Mouse (Mus musculus) cerebellum, postnatal 25 days (tissue): Measurements from ENCODE around the gene Theg.

Experiments used
- DNase-seq, 2 experiments: peaks; one replicate each; pipeline ENCODE4 v3.0.0; 2021; ENCODE audit warnings: mixed read lengths in 2 of 2

Gene Theg

DNA sequence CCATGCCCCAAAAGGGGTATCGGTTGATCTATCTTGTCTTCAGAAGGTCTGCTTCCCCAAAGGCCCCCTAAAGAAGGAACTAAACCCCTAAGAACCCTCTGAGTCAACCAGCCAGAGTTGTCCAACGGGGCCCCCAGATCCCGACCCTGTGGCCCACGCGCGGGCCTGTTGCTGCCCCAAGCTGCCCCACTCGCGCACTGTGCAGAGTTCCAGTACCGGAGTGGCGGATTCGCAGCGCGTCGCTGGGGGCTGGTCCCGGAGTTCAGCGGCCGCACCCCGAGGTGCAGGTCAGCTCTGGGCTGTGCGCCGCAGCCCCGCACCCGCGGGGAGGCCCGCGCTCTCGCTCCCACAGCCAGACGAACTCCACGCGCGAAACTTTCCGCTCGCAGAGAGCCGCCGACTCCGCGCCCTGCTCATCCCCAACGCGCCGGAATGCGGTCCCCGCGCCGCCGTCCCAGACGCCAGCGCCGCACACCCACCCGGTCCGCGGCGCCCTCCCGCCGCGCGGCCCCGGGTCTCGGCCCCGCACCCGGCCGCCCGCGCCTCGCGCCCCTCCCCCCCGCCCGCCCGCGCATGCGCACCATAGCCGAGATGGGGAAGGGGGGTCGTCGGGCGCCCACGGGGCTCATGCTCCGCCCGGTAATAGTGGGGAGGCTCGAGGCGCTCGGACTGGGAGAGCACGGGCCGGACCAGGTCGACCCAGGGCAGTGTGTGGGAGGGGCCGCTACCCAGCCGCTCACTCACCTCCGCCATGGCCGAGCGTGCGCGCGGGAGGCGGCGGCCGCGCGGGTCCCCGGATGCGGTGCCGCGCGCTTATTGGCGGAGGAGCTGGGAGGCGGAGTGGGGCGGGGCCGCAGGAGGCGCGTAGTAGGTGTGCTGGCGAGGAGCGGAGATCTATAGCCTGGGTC is 32.5 kb downstream of the Theg start, which contains the start of gene Mier2:
Gene Mier2, minus strand, starts transcription at position 870 of the 908 bp plus-strand sequence.
- peak; percentile 91 to 95 for DNase-seq

DNA sequence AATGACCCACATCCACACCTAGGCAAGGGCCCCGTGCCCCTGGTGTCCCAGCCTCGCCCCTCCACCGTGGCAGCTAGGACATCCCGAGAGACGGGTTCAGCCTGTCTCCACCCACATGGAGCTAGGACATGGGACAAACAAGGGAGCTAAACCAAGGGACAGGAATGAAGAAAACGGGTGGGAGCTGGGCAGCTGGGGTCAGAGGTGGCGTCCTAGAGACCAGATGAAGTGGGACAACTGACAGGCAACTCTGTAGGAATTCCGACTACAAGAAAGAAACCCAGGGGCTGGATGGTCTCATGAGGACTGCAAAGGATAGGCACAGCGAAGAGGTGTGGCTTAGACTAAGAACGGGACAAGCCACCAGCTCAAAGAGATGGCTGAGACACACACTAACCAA is 33.4 kb downstream of the Theg start:
- DNase-seq = peak in 1 of 2 experiments; percentile 3

DNA sequence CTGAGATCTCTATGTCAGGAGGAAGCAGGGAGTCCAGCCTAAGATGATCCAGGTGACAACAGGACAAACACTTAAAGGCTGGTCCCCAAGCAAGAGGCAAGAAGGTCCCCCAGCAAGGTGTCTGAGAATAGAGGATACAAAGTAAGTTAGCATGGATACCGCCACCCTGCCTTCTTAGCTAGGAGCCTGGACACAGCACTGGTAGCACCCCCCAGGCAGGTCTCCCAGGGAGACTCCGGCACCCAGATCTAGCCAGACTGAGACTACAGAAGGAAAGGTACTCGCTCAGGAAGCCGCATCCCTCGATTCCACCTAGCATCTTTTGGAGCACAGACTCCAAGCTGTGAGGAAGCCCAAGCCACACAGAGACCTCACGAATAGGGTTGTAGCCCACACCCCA is 34.0 kb downstream of the Theg start:
- DNase-seq = peak in 1 of 2 experiments; percentile 6

DNA sequence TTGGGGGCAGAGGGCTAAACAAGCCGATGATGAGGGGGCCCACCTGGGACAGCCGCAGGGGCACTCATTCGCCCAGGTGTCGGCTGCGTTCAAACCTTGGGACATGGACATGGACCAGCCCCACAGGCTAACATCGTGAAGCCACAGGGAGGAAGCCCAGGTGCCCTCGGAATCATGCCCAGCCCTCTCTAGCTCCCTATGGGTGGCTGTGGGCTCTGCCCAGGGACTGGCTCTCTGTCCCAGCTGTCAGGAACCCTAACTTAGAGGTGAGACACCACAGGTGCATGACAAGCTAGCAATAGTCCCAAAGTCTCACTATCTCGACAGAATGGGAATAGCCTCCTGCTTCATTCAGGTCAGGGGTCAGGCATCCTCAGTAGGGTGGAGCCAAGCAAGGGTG is 34.6 kb downstream of the Theg start:
- DNase-seq = peak in 1 of 2 experiments; percentile 3

DNA sequence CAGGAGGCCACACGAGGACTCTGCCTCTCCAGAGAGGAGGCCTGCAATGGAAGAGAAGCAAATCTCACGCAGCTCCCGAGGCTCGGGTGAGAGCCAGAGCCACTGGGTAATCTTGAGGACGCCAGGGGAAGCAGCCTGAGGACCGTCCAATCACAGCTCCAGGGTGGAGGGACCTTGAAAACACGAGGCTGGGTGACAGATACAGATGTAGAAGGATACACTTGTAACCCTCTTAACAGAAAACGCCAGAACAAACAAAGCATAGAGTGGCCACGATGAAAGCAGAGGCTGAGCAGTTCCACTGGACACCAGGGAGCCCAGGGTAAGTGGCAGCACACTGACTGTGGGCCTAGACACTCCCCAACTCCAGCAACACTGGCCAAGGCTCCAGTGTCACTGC is 36.8 kb downstream of the Theg start:
- DNase-seq = no peak

DNA sequence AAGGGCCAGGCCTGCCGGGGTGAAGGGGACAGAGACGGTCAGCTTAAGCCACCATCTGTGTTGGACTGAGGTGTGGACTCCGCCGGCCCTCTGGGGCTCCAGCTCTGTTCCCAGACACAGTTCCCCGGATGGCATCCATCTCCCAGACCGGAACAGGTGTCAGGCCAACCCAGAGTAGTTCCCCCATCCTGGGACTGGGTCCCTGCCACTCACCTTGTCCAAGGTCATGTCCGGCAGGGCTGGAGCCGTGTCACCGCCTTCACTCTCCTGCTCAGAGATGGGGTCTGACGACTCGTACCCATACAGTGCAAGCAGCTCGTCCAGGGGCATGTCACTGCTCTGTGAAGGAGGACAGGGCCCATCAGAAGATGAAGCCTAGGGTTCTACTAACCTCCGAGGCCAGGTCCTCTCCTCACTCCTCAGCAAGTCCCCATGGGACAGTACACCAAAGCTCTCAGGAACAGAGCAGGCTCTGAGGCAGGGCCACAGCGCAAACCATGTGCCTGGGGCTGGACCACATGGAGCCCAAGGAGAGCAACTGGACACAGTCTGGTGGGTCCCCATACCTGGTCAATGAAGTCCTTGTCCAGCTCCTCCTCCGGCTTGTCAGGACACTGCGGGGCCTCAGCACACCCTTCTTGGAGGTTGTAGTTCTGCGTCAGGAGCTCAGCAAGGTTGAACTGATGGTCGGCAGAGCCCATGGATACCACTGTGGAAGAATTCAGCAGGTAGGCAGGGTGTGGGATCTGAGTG is 38.0 kb downstream of the Theg start:
- DNase-seq = peak in 1 of 2 experiments; percentile 1

DNA sequence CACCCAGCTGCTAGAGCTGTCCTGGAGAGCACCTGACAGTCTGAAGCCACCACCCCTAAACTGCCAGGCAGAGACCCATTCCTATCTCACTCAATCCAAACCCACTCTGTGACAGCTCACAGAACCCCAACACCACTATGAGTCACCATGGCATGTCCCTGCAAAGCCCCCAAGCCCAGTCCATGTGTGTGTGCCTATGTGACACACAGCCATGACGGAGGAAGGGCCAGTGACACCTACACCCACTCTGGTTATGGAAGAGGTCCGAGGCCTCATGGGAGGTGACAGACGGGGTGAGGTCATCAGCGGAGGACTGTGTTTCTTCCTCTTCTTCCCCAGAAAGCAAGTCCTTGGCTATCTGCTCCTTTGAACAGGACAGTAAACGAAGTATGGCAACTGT is 38.6 kb downstream of the Theg start:
- peak in 1 of 2 experiments; percentile 3 for DNase-seq

DNA sequence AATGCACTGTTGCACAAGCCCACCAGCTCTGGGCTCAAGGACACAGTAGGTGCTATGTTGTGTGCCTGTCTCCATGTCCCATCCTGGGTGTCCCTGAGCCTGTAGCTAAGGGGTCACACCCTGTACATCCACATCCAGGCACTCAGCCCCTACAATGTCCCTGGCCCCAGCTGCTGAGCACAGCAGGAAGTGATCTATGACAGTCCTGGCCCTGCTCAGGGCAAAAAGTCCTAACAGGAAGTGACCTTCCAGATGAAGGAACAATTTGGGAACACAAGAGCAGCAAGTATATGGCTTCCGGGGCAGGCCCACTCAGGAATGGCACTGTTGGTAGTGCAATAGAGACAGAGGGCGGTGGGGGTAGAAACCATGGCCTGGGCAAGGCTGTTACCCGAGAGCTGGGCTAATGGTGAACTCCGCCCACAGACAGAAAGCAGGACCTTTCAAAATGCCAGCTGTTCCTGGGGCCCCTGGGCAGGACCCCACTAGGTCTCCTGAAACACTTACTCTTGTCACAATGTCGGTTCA is 39.9 kb downstream of the Theg start:
- DNase-seq = no peak

DNA sequence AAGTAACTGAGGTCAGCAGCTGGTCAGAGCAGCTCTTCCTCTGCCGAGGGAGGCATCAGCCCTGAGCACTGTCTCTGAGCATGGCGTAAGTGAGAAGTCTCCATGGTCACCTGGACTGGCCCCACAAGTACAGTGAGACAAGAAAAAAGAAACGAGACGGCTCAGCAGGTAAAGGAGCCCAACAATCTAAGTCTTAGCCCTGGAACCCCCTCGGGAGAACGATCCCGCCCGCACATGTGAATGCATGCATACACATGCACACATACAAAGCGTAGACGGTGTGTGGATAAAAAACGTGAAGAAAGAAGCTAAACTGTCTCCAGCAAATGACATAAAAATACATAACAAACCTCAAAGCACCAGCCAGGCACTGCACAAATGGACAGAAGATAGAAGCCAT is 40.6 kb downstream of the Theg start:
- no peak for DNase-seq

DNA sequence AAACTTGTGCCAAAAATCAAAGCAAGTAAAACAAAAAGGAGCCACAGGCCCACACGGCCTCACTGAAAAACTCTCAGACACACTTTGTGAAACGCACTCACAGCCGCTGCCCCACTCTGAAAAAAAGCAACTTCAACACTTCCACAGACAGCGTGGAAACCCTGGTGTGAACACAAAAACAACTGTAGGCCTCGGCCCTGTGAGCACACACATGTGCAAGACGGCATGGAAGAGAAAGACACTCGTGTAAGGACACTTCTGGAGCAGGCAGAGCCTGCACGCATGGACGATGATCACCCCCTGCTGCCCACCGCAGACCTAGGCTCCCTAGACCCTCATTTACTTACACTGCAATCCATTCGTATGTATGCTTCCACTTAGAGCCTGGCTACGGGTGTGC is 41.2 kb downstream of the Theg start:
- no peak for DNase-seq

DNA sequence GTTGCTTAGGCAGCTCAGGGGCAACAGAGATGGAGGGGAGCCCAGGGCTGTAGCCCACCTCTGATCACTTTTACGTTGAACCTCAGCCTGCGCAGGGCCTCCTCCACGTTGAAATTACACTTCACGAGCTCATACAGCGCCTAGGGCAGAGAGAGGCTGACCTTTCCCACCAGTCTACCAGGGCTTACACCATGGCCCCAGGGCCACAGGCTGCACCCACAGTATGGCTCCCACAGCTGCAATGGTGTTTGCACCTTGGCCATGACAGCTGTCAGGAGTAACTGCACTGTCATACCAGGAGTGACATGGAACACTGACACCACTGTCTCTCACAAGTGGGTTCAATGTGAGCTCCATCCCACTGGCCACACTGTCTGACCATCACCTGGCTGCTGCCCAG is 42.5 kb downstream of the Theg start:
- peak in 1 of 2 experiments; percentile 3 for DNase-seq

DNA sequence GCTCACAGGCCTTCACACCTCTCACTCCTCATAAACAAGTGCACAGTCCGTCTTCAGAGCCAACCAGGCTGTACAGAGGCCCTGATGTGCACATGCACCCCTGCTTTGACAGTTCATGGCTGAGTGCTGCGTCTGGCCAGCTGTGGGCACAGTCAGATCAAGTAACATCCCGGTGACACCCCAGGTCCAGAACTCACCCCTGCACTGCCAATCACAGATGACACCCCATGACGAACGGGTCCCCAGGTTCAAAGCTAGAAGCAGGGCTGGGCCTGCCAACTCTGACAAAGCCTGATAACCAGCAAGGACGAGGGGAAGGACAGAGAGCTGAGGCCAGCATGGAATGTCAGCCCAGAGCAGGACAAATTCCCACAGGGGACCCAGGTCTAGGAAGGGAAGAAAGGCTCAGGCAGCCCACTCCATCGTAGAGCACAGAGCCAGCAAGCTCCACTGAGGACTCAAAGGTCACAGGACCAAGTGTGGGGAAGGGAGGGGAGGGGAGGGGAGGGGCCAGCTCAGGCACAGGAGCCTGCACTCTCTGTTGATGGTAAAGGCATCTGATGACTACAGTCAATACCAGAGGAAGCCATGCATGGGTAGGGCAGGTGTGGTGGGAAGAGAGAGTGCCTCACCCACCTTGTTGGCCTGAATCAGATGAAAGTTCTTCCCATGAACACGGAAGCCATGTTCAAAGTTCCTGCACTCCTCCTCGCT is 43.1 kb downstream of the Theg start:
- DNase-seq = peak in 1 of 2 experiments; percentile 1

DNA sequence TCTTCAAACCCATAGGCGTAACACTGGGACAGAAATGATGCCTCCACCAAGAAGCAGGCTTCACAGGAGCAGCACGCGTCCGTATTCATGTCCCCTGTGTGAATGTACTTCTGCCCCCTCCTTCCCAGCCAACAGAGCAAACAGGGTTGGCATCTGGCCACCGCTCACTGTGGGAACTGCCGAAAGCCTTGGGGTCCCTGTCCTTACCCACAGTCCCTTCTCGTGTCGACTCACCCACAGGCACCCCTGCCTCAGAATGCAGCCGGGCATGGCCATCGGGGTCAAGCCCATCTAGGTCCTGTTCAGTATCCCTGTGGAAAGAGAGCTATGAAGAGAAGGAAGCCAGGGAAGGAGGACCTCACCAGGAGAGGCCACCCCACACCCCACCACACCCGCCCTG is 45.0 kb downstream of the Theg start:
- peak in 1 of 2 experiments; percentile 18 for DNase-seq

DNA sequence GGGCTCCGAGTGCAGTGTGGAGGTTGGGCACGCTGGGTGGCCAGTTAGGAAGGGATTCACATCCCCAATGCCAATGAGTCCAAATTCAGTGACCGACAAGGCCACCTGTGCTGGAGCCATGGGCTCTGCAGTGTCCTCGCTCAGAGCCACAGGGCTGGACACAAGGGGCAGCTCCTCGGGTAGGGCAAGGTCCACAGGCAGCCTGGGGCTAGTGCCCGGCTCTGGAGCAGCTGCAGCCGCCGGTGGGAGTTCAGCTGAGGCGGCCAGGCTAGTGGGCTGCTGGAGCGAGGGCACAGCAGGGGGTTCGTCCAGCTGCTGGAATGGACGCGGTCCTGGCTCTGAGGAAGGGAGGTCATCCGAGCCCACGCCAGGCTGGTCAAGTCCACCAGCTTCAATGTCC is 45.6 kb downstream of the Theg start:
- peak in 1 of 2 experiments; percentile 19 for DNase-seq

DNA sequence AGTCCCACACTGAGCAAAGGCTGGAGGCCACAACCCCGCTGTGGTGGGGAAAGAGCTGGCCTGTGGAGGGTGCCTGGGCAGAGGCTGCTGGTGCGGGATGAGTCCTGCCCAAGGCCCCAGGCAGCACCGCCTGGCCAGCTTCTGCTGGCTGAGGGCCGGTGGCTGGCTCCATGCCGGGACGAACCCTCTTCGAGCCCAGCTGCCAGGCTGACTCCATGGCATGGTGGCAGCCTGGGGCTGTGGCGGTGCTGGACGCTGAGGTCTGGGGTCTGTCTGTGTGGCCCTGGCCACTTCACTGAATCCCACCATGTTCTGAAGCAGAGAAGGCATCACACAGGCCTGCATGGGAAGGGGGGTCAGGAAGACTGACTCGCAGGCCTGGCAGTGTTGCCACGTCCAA is 46.4 kb downstream of the Theg start:
- DNase-seq = peak; percentile 54 to 71

DNA sequence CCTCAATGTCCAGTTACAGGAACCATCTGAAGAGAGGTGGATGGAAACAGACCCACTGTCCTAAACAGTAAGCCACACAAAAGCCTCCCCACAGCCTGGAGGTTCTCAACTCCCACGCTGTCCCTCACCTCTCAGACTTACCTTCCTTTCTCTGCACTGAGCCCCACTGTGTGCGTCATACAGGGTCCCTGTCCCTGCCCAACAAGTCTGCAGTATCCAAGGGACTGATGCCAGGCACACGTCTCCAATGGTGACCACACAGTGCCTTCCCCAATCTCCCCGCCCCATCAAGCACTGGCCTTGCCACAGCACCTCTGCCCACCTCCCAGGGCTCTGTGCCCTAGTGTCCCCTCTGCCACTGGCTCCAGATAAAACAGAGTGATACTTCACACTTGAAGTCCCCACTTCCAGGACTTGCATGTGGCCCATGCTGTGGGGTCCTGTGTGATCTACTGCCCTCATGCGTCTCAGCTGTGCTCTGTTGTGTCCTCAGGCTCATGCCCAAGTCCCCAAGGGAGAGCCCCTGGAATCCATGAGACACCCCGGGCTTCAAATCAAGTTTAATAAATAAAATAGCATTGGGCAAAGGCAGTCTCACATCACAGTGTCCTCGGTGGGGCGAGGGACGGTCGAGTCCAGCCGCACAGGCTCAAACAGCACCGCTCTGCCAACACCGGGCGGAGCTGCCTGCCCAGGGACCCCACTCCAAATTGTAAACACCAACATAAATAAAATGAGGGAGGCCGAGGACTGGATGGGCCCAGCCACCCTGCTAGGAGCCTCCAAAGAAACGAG is 47.2 kb downstream of the Theg start:
- peak in 1 of 2 experiments; percentile 5 for DNase-seq

DNA sequence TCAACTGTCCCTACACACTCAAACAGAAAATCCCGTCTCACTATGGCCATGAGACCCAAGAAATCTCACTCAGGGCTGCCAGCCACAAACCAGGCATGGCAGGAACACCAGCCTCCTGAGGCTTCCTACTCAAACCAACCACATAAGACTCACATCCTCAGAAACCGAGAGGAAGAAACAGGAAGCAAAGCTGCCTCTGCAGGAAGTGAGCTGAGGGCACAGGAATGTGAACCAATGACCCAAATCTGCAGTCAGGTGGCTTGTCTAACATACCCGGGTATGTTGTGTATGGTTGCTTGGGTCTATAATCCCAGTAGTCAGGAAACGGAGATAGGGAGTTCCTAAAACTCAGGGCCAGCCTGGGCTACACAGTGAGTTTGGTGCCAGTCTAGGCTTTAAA is 48.3 kb downstream of the Theg start:
- peak in 1 of 2 experiments; percentile 1 for DNase-seq

DNA sequence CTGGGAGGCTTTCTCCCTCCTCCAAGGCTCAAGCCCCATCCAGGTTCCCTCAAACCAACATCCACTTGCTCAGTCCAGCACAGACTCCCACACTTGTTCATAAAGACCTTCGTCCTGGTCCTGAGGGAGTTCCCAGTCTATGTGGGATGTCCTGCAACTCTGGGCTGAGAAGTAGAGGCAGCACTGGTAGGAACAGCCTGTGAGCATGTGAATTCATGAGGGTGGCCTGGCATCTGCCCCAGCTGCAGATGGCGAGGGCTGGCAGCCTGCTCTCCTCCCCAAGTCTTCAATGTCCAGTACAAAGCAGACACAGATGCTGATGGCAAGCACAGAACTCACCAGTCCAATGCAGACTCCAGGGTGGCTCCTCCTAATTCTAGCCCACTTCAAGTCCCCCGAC is 48.8 kb downstream of the Theg start:
- DNase-seq = peak in 1 of 2 experiments; percentile 9

DNA sequence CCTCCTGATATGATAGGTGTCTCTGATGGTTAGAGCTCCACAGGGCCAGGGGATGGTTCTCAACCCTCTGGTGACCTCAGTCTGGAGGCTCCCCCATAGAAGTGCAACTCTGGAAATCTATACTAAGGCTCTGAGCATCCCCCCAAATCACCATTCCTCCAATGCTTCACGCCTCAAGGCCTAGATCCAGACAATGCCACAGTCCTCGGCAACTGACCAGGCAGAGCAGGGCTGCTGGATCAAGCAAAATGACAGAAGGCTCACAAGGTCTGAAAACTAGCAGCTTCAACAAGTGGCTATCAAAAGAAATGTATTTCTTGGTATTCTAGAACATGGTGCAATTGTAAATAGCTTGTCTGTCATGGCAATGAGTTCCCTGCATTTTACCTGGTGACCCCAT is 49.4 kb downstream of the Theg start:
- DNase-seq = no peak

DNA sequence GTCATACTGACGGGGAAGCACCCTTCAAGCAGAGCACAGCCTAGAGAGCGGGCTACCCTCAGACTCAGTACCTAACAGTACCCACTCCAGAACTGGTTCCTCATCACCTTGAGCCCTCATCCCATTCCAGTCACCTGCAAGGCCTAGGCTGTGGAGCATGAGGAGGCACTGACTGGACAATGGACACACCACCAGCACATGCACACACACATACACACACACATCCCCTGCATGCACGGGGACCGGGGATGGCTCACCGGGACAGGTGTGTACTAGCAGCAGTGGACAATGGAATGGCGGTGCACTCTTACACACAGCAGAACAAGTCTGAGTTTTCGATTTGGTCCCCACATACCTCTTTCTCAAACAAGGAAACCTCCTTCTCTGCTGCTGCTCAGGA is 49.9 kb downstream of the Theg start:
- peak in 1 of 2 experiments; percentile 3 for DNase-seq

DNA sequence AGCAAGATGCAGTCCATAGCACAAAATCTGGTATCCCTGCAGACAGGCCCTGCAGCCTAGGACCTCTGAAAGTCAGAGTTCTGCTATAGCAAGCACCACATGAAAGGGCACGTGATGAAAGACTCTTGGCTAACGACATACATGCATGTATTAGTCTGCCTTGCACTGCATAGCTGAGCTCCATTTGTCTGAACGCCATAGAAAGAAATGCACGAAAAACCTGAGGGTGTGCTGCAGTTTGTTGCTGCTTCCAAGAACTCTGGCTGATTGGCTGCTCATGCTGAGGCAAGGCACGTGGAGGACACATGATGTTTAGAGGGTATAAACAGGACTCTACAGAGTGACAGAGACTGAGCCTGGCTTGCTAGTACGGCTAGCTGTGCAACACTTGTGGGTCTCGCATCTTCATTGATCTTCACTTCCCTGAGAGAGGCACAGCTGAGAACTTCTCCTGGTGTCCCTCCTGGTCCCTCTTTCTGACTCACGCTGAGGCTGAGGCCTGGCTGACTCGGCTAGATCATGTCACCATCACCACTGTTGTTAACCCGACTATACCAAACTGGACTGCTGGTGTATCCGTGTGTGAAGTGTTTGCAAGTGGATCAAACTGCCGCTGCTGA is 50.6 kb downstream of the Theg start:
- peak in 1 of 2 experiments; percentile 1 for DNase-seq
